Mouse (Mus musculus): ENCODE measurements at regions not wholly inside any gene's neighbourhood (a gene's known extent, or its start where the extent isn't known, plus 50 kb on each side); places are given as distances from the start of the nearest gene placed in this dataset.

DNA sequence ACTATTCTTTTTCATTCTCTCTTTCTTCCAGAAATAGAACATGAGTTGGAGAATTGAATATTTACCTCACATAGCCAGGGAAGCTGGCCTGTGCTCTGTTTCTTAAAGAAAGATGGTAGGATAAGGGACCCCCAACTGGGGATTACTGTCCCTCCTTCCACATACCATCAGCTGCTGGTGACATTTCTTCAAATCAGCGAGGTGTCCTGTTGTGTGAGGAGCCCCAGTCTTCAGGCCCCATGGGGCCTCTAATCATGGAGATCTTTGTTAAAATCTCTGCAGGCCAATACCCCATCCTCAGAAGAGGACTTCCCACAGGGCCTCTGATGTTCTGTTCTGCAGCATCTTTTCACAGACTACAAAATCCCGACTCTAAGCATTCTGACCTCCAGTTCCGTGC, 121.1 kb downstream of the Samd5 start:
- TF ChIP-seq ETS1 (conservative IDR thresholded peaks at IDR 0.05; ENCODE audit: low read depth, low read length) (no peak), CTCF (conservative IDR thresholded peaks at IDR 0.05 in 1 of 2, IDR thresholded peaks at IDR 0.05 in 1 of 2; ENCODE audit: low read depth in 2 of 2, low read length in 2 of 2) (no peak), ZNF384 (IDR thresholded peaks at IDR 0.05; ENCODE audit: low read depth, low read length) (no peak), USF1 (IDR thresholded peaks at IDR 0.05; ENCODE audit: low read depth, low read length) (no peak), ZKSCAN1 (IDR thresholded peaks at IDR 0.05; ENCODE audit: borderline replicate concordance, low read depth, low read length) (no peak), CHD2 (IDR thresholded peaks at IDR 0.05; ENCODE audit: low read length) (no peak), MAZ (IDR thresholded peaks at IDR 0.05; ENCODE audit: low read depth, low read length) (no peak), POLR2A (IDR thresholded peaks at IDR 0.05; ENCODE audit: low read depth, low read length) (no peak)

Data from CH12.LX (cell line).